Mouse (Mus musculus) heart, embryonic 14.5 days (tissue): Measurements from ENCODE around the gene Galntl6. TPM values are rescaled to one million over a fixed set of nuclear protein-coding genes. Genes with fewer than 3 reads are reported as not detected.

Experiments
- ATAC-seq: fragments of 200-750 bp; cut with Nextera tagmentation; 2 replicates; pipeline ENCODE4 v1.8.0; 2017; ENCODE audit warnings: low read depth, moderate TSS enrichment; ENCODE audit not compliant: insufficient number of reproducible peaks, insufficient read depth, low FRiP score
- H3K27ac ChIP-seq, 2 experiments: fragments of 200-500 bp in 1 of 2; fragments of 300-500 bp in 1 of 2; sonication (generic) in 1 of 2; replicated peaks in 1 of 2; 2 replicates each; pipeline ENCODE4 v1.5.1; 2012 to 2014; ENCODE audit warnings: low read depth in 2 of 2, low read length in 2 of 2, control low read depth in 1 of 2, mild to moderate bottlenecking in 1 of 2, mixed read lengths in 1 of 2; ENCODE audit not compliant: control insufficient read depth in 1 of 2, insufficient read depth in 1 of 2
- H3K27me3 ChIP-seq: fragments of 300-500 bp; sonication (generic); 2 replicates; pipeline ENCODE4 v1.6.1; 2014; ENCODE audit warnings: mild to moderate bottlenecking, low read length, control low read depth; ENCODE audit not compliant: control insufficient read depth, insufficient read depth
- H3K36me3 ChIP-seq: fragments of 300-500 bp; sonication (generic); 2 replicates; pipeline ENCODE4 v1.6.1; 2014; ENCODE audit warnings: mild to moderate bottlenecking, control low read depth, low read length, mixed read lengths; ENCODE audit not compliant: control insufficient read depth, insufficient read depth
- H3K4me1 ChIP-seq, 2 experiments: fragments of 200-500 bp in 1 of 2; fragments of 300-500 bp in 1 of 2; sonication (generic) in 1 of 2; 2 replicates each; pipeline ENCODE4 v1.6.1; 2012 to 2014; ENCODE audit warnings: low read length in 2 of 2, control low read depth in 1 of 2, mixed read lengths in 1 of 2; ENCODE audit not compliant: control insufficient read depth in 2 of 2, insufficient read depth in 2 of 2
- H3K4me2 ChIP-seq: fragments of 300-500 bp; sonication (generic); 2 replicates; pipeline ENCODE4 v1.6.1; 2014; ENCODE audit warnings: mild to moderate bottlenecking, low read length
- H3K4me3 ChIP-seq, 2 experiments: fragments of 200-500 bp in 1 of 2; fragments of 300-500 bp in 1 of 2; sonication (generic) in 1 of 2; 2 replicates each; pipeline ENCODE4 v1.5.1; 2012 to 2014; ENCODE audit warnings: low read length in 2 of 2, mild to moderate bottlenecking in 2 of 2, control low read depth in 1 of 2, low read depth in 1 of 2, moderate library complexity in 1 of 2; ENCODE audit not compliant: control insufficient read depth in 1 of 2, insufficient read depth in 1 of 2
- H3K9ac ChIP-seq: fragments of 300-500 bp; sonication (generic); 2 replicates; pipeline ENCODE4 v1.6.1; 2014; ENCODE audit warnings: mild to moderate bottlenecking, low read length
- H3K9me3 ChIP-seq: fragments of 300-500 bp; sonication (generic); 2 replicates; pipeline ENCODE4 v1.6.1; 2016; ENCODE audit warnings: low read length, control low read depth; ENCODE audit not compliant: control insufficient read depth
- WGBS: fragments of 180-500 bp; shearing (Covaris S2); extraction: QIAGEN DNeasy Blood & Tissue Kit; methylation state at CpG from one replicate; pipeline ENCODE4 v1.1.7; 2014; 5-methylcytosine and 5-hydroxymethylcytosine counted together
- polyA plus RNA-seq: library from polyadenylated mRNA; unstranded; fragments of >200 nt; fragmentation: Nextera tagmentation; extraction: Ambion mirVana; gene quantifications from 2 replicates; pipeline ENCODE4 v1.2.1, GENCODE M21; 2014

Galntl6 gene
- polyA plus RNA-seq, 1 experiment from 2014 or later, result 0.07 TPM

DNA sequence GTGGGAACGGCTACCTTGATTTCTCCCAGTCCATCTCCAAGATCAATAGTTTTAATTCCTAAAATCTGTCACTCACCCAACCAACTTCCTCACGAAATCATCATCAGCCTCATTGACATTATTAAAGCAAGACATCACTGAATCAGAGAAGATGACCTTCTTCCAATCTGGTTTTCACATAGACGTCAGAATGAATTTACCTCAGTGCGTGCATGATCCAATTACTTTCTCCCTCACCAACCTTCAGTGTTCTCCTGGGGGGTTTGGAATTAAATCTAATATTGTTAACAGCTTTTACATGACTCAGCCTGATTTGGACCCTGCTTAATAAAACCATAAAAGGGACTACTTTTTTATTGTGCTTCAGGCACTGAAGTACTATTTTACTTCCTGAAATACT is 307.7 kb downstream of the Galntl6 start:
- 79% methylated on average over 4 of the region's 4 CpGs for WGBS
- no peaks in the 10 kb centered on the region for H3K36me3 ChIP-seq
- no peaks in the 10 kb centered on the region for H3K4me1 ChIP-seq
- no peak overlapping the region for H3K4me3 ChIP-seq
- no peak for ATAC-seq
- H3K4me2 ChIP-seq, result no peak overlapping the region
- H3K27ac ChIP-seq, result no peak overlapping the region
- H3K9me3 ChIP-seq, result no peaks in the 10 kb centered on the region
- no peaks in the 10 kb centered on the region for H3K27me3 ChIP-seq
- no peak overlapping the region for H3K9ac ChIP-seq

DNA sequence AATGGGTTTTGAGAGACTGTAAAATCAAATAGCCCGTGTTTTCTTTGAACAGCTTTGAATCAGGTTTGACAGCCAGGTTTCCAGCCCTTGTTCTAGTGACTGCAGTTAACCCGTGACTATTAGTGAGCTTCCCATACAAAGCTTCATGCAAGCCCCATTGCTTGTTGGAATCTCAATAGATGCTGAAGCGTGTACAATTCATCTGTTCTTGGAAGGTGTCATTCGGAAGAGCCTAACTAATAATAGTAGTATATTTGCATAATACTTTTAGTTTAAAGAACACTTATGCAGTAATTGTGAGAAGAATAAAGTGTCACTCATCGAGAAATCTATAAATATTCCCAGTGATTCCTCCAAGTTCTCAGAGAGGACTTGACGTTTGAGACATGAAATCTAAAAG is 314.6 kb downstream of the Galntl6 start:
- ATAC-seq, result no peak
- no peaks in the 10 kb centered on the region for H3K9me3 ChIP-seq
- 70% methylated on average over 6 of the region's 6 CpGs for WGBS

DNA sequence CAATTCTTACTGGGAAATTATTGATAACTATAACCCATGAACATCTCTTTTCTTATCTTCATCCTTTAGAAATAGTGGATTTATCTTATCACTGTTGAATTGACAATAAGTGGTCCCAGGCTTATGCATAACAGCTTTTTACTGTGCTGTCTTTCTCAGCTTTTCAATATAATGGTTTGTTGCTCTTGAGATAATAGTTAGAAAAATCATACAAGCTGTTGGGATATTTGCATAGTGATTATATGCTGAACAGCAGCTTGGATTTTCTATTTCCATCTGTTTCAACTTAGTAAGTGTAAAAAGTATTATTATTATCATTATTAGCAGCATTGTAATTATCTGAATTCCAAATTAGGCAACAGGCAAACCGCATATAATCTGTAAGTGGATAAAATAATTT is 337.1 kb downstream of the Galntl6 start:
- ATAC-seq, result no peak
- no peak overlapping the region for H3K27ac ChIP-seq
- H3K4me1 ChIP-seq, result no peaks in the 10 kb centered on the region
- no peak overlapping the region for H3K4me2 ChIP-seq
- no peaks in the 10 kb centered on the region for H3K27me3 ChIP-seq
- no peaks in the 10 kb centered on the region for H3K9me3 ChIP-seq
- H3K4me3 ChIP-seq, result no peak overlapping the region
- no peak overlapping the region for H3K9ac ChIP-seq
- H3K36me3 ChIP-seq, result no peaks in the 10 kb centered on the region
- WGBS, result 73% methylated on average over 1 of the region's 1 CpGs

More for the DNA sequence above, 314.6 kb downstream of the Galntl6 start:
- H3K36me3 ChIP-seq, result no peaks in the 10 kb centered on the region
- no peak overlapping the region for H3K4me2 ChIP-seq
- H3K27ac ChIP-seq, result no peak overlapping the region
- H3K4me3 ChIP-seq, result no peak overlapping the region
- no peaks in the 10 kb centered on the region for H3K27me3 ChIP-seq
- H3K9ac ChIP-seq, result no peak overlapping the region
- H3K4me1 ChIP-seq, result no peaks in the 10 kb centered on the region

DNA sequence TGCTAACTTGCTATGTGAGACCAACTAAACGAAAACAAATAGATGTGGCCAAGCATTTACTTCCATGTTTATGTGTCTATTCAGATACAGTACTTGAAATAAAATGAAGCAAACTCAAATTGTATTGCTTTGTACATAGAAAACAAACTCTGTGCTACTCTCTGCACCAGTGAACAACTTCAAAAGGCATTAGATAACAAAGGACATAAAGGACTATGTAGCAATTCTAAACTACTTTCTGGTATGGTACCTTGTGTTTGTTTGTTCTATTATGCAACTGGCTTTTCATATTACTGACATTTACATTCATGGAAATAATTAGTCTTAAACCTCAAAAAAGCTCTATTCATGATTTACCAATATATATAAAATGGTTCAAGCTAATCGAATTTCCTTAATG is 344.4 kb downstream of the Galntl6 start:
- no peaks in the 10 kb centered on the region for H3K27me3 ChIP-seq
- no peak for ATAC-seq
- H3K4me1 ChIP-seq, result no peaks in the 10 kb centered on the region
- no peaks in the 10 kb centered on the region for H3K9me3 ChIP-seq
- no peak overlapping the region for H3K9ac ChIP-seq
- no peak overlapping the region for H3K4me3 ChIP-seq
- H3K4me2 ChIP-seq, result no peak overlapping the region
- H3K36me3 ChIP-seq, result no peaks in the 10 kb centered on the region
- H3K27ac ChIP-seq, result no peak overlapping the region
- WGBS, result 46% methylated on average over 2 of the region's 2 CpGs

DNA sequence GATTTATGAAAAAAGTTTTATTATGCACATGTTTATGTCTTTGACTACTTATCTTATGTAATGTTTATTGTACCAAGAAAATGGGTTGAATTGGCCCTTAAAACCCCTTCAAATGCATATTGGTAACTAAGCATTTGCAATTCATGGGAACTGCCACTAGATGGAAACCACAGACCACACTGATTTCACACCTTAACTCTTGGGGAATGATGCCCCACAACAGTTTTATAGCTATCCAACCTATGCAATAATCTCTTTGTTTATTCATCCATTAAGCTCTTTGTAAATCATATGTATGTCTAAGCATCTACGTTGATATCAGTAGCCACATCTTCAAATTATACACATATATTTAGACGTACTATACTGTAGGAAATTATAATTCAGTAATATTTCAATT is 346.3 kb downstream of the Galntl6 start:
- Histone ChIP-seq H3K27ac (no peak overlapping the region), H3K9me3 (no peaks in the 10 kb centered on the region), H3K27me3 (no peaks in the 10 kb centered on the region), H3K9ac (no peak overlapping the region), H3K4me1 (no peaks in the 10 kb centered on the region), H3K4me3 (no peak overlapping the region), H3K4me2 (no peak overlapping the region), H3K36me3 (no peaks in the 10 kb centered on the region)
- 50% methylated on average over 2 of the region's 2 CpGs for WGBS
- ATAC-seq, result no peak

DNA sequence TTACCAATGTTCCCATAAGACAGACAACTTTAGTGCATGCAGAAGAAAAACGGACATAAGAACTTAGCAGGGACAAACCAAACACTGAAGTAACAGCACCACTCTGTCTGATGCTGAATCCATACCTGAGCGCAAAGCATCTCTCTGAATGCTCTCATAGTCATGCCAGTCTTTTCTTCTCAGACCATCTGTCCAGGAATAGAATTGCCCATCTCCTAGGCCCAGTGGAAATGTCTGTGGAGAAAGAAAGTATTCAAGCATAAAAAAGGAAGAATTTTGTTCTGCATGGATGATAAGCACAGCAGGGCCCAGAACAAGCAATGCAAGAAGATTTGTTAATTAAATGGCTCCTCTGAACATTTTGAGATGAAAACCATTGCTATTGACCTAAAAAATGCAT is 376.7 kb downstream of the Galntl6 start:
- no peak overlapping the region for H3K4me3 ChIP-seq
- no peaks in the 10 kb centered on the region for H3K27me3 ChIP-seq
- WGBS, result 85% methylated on average over 2 of the region's 2 CpGs
- H3K9me3 ChIP-seq, result no peaks in the 10 kb centered on the region
- H3K36me3 ChIP-seq, result no peaks in the 10 kb centered on the region
- H3K9ac ChIP-seq, result no peak overlapping the region
- no peak overlapping the region for H3K4me2 ChIP-seq
- H3K4me1 ChIP-seq, result no peaks in the 10 kb centered on the region
- no peak overlapping the region for H3K27ac ChIP-seq
- no peak for ATAC-seq

DNA sequence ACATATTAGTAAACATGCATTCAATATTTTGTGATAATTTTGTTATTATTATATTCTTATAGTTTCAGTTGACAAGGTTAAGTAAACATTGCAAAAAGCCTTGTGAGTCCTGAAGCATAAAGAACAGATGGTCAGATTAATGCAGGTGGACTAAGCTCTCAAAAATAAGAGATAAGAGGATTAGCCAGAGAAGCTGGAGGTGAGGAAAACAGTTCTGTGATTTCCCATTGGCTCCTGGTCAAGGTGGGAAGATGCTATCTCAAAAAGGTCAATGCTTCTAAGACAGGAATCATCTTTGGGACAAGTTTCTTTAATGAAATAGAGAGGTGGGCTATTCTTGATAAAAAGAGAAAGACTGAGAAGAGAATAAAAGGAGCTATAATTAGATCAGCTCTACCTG is 377.8 kb downstream of the Galntl6 start:
- H3K36me3 ChIP-seq, result no peaks in the 10 kb centered on the region
- H3K4me2 ChIP-seq, result no peak overlapping the region
- H3K9me3 ChIP-seq, result no peaks in the 10 kb centered on the region
- H3K27me3 ChIP-seq, result no peaks in the 10 kb centered on the region
- H3K4me3 ChIP-seq, result no peak overlapping the region
- no peak for ATAC-seq
- H3K4me1 ChIP-seq, result no peaks in the 10 kb centered on the region
- H3K9ac ChIP-seq, result no peak overlapping the region
- H3K27ac ChIP-seq, result no peak overlapping the region

DNA sequence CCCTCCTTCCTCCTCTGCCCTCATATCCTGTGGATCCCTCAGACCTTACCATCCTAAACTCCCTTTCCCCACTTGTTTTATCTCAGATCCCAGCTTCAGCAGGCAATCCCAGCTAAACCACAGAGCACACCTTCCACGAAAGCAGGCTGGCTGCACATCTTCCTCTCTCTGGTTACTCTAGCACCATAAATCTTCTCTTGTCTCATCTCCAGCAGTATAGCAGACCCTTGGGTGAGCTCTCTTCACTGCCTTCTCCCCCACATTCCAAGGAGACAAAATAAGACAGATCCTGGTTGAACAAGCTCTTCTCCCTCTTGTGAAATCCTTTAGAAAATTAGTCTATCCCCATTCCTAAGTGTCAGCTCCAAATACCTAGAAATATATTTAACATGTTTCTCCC is 389.0 kb downstream of the Galntl6 start:
- no peak overlapping the region for H3K4me2 ChIP-seq
- 40% methylated on average over 1 of the region's 1 CpGs for WGBS

More for the DNA sequence above, 389.0 kb downstream of the Galntl6 start:
- no peak for ATAC-seq
- Histone ChIP-seq H3K27ac (no peak overlapping the region), H3K4me3 (no peak overlapping the region), H3K4me1 (no peaks in the 10 kb centered on the region), H3K9ac (no peak overlapping the region), H3K27me3 (no peaks in the 10 kb centered on the region), H3K36me3 (no peaks in the 10 kb centered on the region), H3K9me3 (no peaks in the 10 kb centered on the region)
